Mouse (Mus musculus) left cerebral cortex, adult 2 months (tissue): ENCODE measurements around the gene Dpy19l3. TPM values are rescaled to one million over a fixed set of nuclear protein-coding genes. Genes with fewer than 3 reads are reported as not detected.

Experiments
- DNase-seq, 2 experiments: peaks; one replicate each; pipeline ENCODE4 v3.0.0; 2021 to 2022; ENCODE audit warnings: low spot score in 2 of 2, mixed read lengths in 1 of 2; ENCODE audit errors: extremely low spot score in 1 of 2
- H3K27ac ChIP-seq: fragments of 200-600 bp; 2 replicates; pipeline ENCODE4 v1.8.1; 2022
- H3K4me3 ChIP-seq: fragments of 200-600 bp; 2 replicates; pipeline ENCODE4 v1.8.1; 2022
- CTCF ChIP-seq: fragments of 200-600 bp; IDR thresholded peaks from 2 replicates; pipeline ENCODE4 v1.8.1; 2022; ENCODE audit warnings: antibody characterized with exemption, mild to moderate bottlenecking, moderate library complexity
- intact Hi-C: fragments of 180-260 bp; cut with DNase I; formaldehyde crosslinking; loops from one replicate; pipeline ENCODE4 v1.15.1; 2025
- total RNA-seq, 2 experiments: library from RNA; stranded (reverse); gene quantifications; 2 replicates each; pipeline ENCODE4 v1.2.3; 2021

Dpy19l3 gene
- total RNA-seq, 2 experiments from 2014 or later: 65.4 to 90.4 TPM

DNA sequence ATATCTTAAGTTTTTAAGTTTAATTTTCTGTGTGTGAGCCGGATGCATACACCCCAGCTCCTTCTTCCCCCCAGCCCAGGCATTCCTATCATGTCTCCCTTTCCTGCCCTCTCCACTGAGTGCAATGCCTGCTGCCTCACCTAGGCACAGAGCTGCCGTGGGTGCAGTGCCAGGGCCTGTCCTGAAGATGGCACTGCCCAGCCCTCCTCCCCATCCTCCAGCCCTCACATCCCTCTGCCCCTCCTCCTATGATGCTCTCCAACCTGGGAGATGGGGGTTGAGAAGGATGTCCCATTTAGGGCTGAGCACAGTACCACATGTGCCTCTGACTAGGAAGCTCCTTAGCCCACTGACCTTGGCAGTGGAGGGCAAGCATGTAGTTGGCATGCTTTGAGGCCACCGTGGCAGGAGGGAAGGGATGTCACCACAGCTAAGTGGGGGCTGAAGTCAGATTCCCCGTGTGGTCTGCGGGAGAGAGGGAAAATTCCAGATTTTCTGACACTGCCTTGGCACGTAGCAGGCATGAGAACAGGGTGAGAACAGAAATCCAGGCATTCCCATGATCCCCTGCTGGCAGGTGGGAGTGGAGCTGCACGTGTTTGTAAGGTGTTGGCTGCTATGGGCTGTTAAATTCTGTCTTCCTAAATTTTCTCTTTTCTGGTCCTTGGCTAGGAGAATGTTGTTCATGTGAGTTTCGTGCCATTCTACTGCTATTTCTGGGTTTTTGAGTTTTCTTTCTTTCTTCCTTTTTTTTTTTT, 35.7 kb downstream of the Dpy19l3 start:
- TF ChIP-seq CTCF: peak; percentile 19
- intact Hi-C loops: no loop called here
- Histone ChIP-seq H3K4me3 (no peak overlapping the region), H3K27ac (no peak overlapping the region)
- no peak for DNase-seq

- no peak for TF ChIP-seq CTCF
- intact Hi-C loops: no loop called here
- H3K4me3 ChIP-seq: no peak overlapping the region
- no peak for DNase-seq
- no peak overlapping the region for H3K27ac ChIP-seq
These were observed 43.9 kb downstream of the Dpy19l3 start for GRCm38 (mm10) chr7:35710366-35710765.

DNA sequence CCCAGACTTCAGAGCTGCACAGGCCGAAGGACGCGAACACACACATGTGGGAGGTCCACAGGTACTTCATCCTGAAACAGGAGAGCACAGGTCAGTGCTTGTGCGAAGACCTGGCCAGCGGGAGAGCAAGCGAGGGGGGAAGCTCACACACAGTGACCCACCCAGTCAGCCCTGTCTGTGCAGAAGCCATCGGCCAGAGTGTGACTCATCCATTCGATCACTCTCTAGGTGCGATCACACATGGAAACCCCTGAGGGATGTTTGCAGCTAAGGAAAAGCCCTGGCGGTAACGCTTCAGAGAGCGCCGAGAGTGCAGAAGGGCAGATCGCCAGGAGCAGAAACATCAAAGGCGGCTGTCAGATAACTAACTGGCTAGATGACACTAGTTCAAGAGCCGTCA, 46.2 kb downstream of the Dpy19l3 start:
- TF ChIP-seq CTCF: no peak
- Histone ChIP-seq H3K4me3 (no peak overlapping the region), H3K27ac (no peak overlapping the region)
- no peak for DNase-seq
- intact Hi-C loops: no loop called here

DNA sequence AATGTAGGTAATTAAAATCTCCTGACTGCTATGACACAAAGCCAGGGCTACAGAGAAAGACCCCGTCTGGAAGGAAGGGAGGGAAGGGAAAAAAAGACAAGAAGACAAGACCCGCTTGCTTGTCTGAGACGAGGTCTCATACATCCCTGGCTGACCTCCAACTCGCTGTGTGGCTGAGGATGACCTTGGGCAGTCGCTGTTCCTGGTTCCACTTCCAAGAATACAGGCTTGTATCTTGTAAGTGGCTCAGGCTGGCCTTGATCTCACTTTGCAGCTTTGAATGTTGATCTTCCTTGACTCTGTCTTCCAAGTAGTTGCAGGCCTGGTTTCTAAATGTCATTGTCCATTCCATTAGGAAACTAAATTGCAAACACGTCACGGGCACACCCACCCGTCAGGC, 55.2 kb downstream of the Dpy19l3 start:
- Histone ChIP-seq H3K27ac (no peak overlapping the region), H3K4me3 (no peak overlapping the region)
- no peak for TF ChIP-seq CTCF
- no peak for DNase-seq
- intact Hi-C loops: no loop called here

GRCm38 (mm10) chr7:35698073-35698472, 56.2 kb downstream of the Dpy19l3 start:
- no peak for DNase-seq
- Histone ChIP-seq H3K27ac (no peak overlapping the region), H3K4me3 (no peak overlapping the region)
- peak; percentile 27 for TF ChIP-seq CTCF
- intact Hi-C loops: no loop called here

DNA sequence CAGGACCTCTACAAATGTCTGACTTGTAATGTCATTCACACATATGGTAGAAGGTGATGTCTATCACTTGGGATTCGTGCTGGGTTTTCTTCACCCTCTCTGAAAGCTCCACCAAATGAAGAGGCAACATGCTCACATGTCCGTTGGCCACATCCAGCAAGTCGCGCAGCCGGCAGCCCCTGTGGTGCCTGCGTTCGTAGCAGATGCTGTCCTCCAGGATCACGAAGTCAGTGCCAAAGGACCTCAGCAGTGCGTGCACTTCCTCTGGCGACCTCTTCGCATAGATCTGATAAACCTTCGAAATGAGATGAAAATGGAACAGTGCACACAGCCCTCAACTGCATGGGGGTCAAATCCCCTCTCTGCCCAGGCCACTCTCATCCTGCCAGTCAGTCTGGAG, 61.6 kb downstream of the Dpy19l3 start:
- intact Hi-C loops: no loop called here

DNA sequence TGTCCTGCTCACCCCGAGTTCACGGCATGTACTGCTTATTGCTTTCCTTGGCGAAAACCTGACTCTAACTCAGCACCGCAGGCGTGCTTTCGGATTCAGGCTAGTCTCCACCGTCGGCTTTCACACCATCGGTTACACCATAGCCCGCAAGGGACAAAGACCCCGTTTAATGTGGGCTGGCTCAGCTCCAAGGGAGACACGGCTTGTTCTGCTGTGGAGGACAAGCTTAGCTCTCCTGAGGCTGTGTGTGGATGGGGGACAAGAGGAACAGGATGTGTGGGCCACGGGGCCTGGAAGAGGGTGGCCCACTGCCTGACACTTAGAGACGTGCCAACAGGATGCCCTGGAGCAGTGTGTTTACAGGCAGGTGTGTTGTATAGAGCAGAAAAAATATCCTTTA, 62.1 kb downstream of the Dpy19l3 start:
- no peak overlapping the region for H3K4me3 ChIP-seq
- intact Hi-C loops: no loop called here
- no peak for DNase-seq

More for the DNA sequence above, 61.6 kb downstream of the Dpy19l3 start:
- TF ChIP-seq CTCF: no peak
- no peak for DNase-seq
- Histone ChIP-seq H3K4me3 (no peak overlapping the region), H3K27ac (no peak overlapping the region)

GRCm38 (mm10) chr7:35688781-35689349, 65.4 kb downstream of the Dpy19l3 start:
- no peak for TF ChIP-seq CTCF
- DNase-seq: no peak
- intact Hi-C loops: loop anchor here (5.0 kb wide), 1 partner anchor 68 kb away; no protein-coding TSS in a partner anchor
- Histone ChIP-seq H3K4me3 (no peak overlapping the region), H3K27ac (no peak overlapping the region)

More for the DNA sequence above, 62.1 kb downstream of the Dpy19l3 start:
- H3K27ac ChIP-seq: no peak overlapping the region
- no peak for TF ChIP-seq CTCF

DNA sequence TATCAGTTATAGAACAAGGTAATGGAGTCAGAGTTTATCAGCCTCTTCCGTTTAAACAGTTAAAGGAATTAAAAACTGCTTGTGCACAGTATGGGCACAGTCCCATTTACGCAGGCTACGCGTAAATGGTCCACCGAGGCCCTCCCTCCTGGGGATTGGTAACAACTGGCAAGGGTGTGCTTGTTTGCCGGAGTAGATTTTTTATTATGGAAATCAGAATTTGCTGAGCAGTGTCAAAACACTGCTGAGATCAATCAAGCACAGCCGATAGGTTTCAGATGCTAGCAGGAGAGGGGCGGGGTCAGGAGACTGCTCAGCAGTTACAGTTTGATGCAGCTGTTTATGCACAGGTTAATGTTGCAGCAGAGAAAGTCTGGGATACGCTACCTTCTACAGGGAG, 66.0 kb downstream of the Dpy19l3 start:
- no peak for DNase-seq
- Histone ChIP-seq H3K27ac (no peak overlapping the region), H3K4me3 (no peak overlapping the region)
- intact Hi-C loops: loop anchor here (5.0 kb wide), 1 partner anchor 69 kb away; no protein-coding TSS in a partner anchor
- TF ChIP-seq CTCF: no peak

DNA sequence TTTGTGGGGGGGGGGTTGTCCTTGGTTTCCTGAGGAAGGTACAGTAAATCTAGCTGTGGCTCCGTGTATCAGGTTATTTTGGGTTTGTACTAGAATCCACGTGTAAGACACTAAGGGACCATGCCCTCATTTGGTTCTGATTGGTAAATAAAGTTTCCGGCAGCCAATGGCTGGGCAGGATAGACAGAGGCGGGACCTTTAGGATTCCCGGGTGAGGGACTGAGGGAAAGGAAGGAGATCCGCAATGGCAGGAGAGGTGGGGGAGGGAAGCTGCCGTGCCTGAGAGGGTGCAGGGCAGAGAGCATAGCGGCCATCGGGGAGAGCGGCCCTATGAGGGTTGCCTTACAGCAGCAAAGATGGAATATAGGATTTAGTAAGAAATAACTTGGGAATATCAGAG, 67.0 kb downstream of the Dpy19l3 start:
- TF ChIP-seq CTCF: no peak
- H3K27ac ChIP-seq: no peak overlapping the region
- 0 out of 2 replicates have a peak overlapping the region, but pooled peaks have one; percentile 7 for H3K4me3 ChIP-seq
- intact Hi-C loops: loop anchor here (5.0 kb wide), 1 partner anchor 70 kb away; no protein-coding TSS in a partner anchor
- no peak for DNase-seq

- TF ChIP-seq CTCF: peak; percentile 84
- H3K4me3 ChIP-seq: 0 out of 2 replicates have a peak overlapping the region, but pooled peaks have one; percentile 7
- peak; percentile 50 to 70 for DNase-seq
- H3K27ac ChIP-seq: no peak overlapping the region
- intact Hi-C loops: loop anchor here (5.0 kb wide), 1 partner anchor 71 kb away; no protein-coding TSS in a partner anchor
These were observed 67.5 kb downstream of the Dpy19l3 start for GRCm38 (mm10) chr7:35686756-35687155.

DNA sequence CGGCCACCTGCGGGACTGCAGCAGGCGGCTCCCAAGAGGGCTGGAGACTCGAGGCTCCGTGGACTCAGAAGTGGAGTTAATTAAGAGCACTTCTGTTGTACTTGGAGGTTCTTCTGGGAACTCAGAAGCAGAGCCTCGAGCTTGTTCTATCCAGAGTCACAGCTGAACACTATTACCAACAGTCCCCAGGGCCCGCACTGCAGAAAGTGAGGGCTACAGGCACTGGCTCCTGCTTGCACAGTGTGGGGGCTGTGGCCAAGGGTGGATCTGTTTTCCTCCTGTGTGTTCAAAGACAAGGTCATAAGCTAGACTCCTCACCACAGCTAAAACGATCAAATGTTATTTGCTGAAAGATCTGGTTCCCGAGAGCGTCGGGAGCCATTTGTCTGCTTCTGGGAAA, 68.0 kb downstream of the Dpy19l3 start:
- H3K27ac ChIP-seq: no peak overlapping the region
- no peak for TF ChIP-seq CTCF
- H3K4me3 ChIP-seq: no peak overlapping the region
- DNase-seq: no peak
- intact Hi-C loops: loop anchor here (5.0 kb wide), 1 partner anchor 71 kb away; no protein-coding TSS in a partner anchor
